Mouse (Mus musculus): ENCODE data around the gene Sele. TPM values are rescaled to one million over a fixed set of nuclear protein-coding genes. Genes with fewer than 3 reads are reported as not detected.

Sele gene
- polyA plus RNA-seq, 1 experiment from 2014 or later, result 0.14 TPM

DNA sequence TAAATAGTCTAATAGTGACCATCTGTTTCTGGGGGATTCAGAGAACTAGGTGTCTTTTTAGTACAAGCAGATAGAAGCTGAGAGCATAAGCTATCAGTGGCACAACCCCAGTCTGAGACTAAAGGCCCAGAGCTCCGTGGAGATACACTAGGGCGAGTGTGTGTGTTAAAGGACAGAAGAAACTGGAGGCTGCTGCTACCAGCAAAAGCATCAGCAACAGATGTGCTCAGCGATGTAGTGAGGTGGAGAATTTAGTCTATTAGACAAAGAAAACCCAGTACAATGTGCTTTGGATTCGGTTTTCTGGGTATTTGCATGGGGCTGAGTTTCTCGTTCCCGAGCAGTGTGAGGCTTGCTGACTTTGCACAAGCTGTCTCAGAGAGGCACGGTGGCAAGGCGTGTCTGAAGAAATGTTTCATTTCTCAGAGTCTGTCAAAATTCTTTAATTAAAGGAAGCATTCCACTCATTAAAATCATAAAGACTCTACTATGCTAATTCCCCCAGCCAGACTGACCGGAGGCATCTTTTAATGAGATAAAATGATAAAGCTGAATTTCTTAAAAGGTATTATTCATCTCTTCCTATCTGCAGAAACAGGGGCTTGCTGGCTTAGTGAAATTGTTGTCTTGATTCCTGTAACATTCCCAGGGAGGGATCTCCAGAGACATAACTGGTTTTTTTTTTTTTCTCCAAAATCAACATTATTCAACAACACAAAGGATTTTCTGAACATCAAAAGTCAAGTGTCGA, 7.5 kb upstream of the Sele start:
- Histone ChIP-seq H3K9me3 (no peaks in the 10 kb centered on the region), H3K4me2 (no peak overlapping the region), H3K27ac (no peak overlapping the region), H3K4me1 (replicated peaks) (no peaks in the 10 kb centered on the region), H3K4me3 (replicated peaks) (no peak overlapping the region), H3K9ac (replicated peaks) (no peak overlapping the region), H3K36me3 (no peaks in the 10 kb centered on the region), H3K27me3 (no peaks in the 10 kb centered on the region)
- ATAC-seq (ENCODE audit: insufficient number of reproducible peaks, insufficient read depth, low FRiP score, low TSS enrichment, low read depth), result no peak
- WGBS, result 83% methylated on average over 10 of the region's 10 CpGs

DNA sequence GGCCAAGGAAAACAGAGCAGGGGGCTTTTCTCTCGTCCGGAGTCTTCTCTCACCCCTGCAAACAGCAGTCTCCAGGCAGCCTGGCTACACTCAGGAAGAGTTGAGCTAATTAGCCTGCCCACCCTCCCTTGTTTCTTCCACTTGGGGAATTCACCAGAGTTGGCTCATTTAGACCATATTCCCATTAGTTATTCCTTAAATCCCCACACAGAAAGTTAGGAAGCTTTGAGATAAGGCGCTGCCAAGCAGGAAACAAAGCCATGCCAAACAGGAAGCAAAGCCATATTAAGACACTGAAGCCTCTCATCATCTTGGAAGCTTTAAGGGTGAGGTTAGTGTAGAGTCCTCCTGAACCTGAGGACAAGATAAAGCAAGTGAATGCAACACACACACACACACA, 4.5 kb upstream of the Sele start:
- no peak overlapping the region for H3K4me2 ChIP-seq
- H3K36me3 ChIP-seq, result no peaks in the 10 kb centered on the region
- 68% methylated on average over 3 of the region's 3 CpGs for WGBS
- no peaks in the 10 kb centered on the region for H3K4me1 ChIP-seq (replicated peaks)
- H3K27ac ChIP-seq, result no peak overlapping the region
- no peak overlapping the region for H3K4me3 ChIP-seq (replicated peaks)
- no peaks in the 10 kb centered on the region for H3K27me3 ChIP-seq
- no peak for ATAC-seq (ENCODE audit: insufficient number of reproducible peaks, insufficient read depth, low FRiP score, low TSS enrichment, low read depth)
- H3K9ac ChIP-seq (replicated peaks), result no peak overlapping the region
- H3K9me3 ChIP-seq, result no peaks in the 10 kb centered on the region

DNA sequence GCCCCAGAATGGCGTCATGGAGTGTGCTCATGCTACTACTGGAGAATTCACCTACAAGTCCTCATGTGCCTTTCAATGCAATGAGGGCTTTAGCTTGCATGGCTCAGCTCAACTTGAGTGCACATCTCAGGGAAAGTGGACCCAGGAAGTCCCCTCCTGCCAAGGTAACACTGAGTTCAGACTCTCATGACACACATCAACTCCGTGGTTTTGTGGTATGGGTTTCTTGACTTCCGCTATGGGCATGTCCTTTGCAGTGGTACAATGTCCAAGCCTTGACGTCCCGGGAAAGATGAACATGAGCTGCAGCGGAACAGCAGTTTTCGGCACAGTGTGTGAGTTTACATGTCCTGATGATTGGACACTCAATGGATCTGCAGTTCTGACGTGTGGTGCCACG, 5.5 kb downstream of the Sele start:
- no peaks in the 10 kb centered on the region for H3K4me1 ChIP-seq (replicated peaks)
- H3K27ac ChIP-seq, result no peak overlapping the region
- H3K9ac ChIP-seq (replicated peaks), result no peak overlapping the region
- H3K4me3 ChIP-seq (replicated peaks), result no peak overlapping the region
- H3K27me3 ChIP-seq, result no peaks in the 10 kb centered on the region
- H3K36me3 ChIP-seq, result no peaks in the 10 kb centered on the region
- H3K9me3 ChIP-seq, result no peaks in the 10 kb centered on the region
- WGBS, result 93% methylated on average over 9 of the region's 9 CpGs
- no peak overlapping the region for H3K4me2 ChIP-seq
- no peak for ATAC-seq (ENCODE audit: insufficient number of reproducible peaks, insufficient read depth, low FRiP score, low TSS enrichment, low read depth)

GRCm38 (mm10) chr1:164054800-164055199, 6.8 kb downstream of the Sele start:
- Histone ChIP-seq H3K27ac (no peak overlapping the region), H3K9me3 (no peaks in the 10 kb centered on the region), H3K27me3 (no peaks in the 10 kb centered on the region), H3K4me1 (replicated peaks) (no peaks in the 10 kb centered on the region), H3K4me3 (replicated peaks) (no peak overlapping the region), H3K36me3 (no peaks in the 10 kb centered on the region), H3K9ac (replicated peaks) (no peak overlapping the region), H3K4me2 (no peak overlapping the region)
- no peak for ATAC-seq (ENCODE audit: insufficient number of reproducible peaks, insufficient read depth, low FRiP score, low TSS enrichment, low read depth)
- WGBS, result 39% methylated on average over 2 of the region's 2 CpGs

DNA sequence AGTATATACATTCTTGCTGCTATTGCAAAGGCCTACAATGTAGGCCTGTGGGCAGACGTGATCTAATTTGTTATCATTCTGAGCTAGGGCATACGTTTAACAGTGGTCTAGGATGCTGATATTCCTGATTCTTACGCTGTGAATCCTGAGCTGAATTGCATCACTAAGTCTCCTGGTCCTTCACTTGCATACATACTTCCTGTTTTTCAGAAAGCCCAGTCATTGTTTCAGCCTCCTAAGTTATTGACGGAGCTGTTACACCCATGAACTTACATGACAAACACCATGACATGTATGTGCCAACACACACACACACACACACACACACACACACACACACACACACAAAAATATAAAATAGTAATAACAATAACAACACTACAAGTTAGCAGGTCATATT, 12.0 kb downstream of the Sele start:
- Histone ChIP-seq H3K36me3 (no peaks in the 10 kb centered on the region), H3K9ac (replicated peaks) (no peak overlapping the region), H3K27ac (no peak overlapping the region), H3K4me1 (replicated peaks) (no peaks in the 10 kb centered on the region), H3K4me2 (no peak overlapping the region), H3K4me3 (replicated peaks) (no peak overlapping the region), H3K9me3 (no peaks in the 10 kb centered on the region), H3K27me3 (no peaks in the 10 kb centered on the region)
- WGBS, result 93% methylated on average over 4 of the region's 4 CpGs
- no peak for ATAC-seq (ENCODE audit: insufficient number of reproducible peaks, insufficient read depth, low FRiP score, low TSS enrichment, low read depth)

DNA sequence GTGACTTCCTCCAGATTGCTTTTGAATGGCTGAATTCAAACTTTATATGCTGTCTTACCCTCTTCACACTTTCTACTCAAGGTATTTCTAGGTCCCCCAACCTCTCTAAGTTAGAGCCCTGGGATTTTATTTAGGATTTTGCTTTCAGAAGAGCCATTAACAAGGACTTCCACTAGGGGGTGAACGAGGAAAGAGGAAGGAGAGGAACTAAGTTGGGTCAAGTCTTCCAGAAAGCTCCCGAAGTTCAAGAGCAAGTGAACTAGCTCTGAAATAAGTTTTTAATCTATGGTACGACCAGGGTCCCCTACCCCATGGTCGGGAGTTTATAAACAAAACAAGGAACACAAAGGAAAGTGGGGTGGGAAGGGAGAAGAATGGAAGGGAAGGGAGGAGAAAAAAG, 13.2 kb downstream of the Sele start:
- no peaks in the 10 kb centered on the region for H3K9me3 ChIP-seq
- 40% methylated on average over 4 of the region's 4 CpGs for WGBS
- no peak overlapping the region for H3K4me3 ChIP-seq (replicated peaks)
- no peaks in the 10 kb centered on the region for H3K27me3 ChIP-seq
- no peak overlapping the region for H3K27ac ChIP-seq
- no peaks in the 10 kb centered on the region for H3K4me1 ChIP-seq (replicated peaks)
- H3K36me3 ChIP-seq, result no peaks in the 10 kb centered on the region
- no peak overlapping the region for H3K9ac ChIP-seq (replicated peaks)
- no peak overlapping the region for H3K4me2 ChIP-seq
- ATAC-seq (ENCODE audit: insufficient number of reproducible peaks, insufficient read depth, low FRiP score, low TSS enrichment, low read depth), result no peak

GRCm38 (mm10) chr1:164061925-164062324, 13.9 kb downstream of the Sele start, which contains the start of gene Sell:
Gene Sell, plus strand, starts transcription at chr1:164061982.
- no peaks in the 10 kb centered on the region for H3K36me3 ChIP-seq
- no peaks in the 10 kb centered on the region for H3K4me1 ChIP-seq (replicated peaks)
- no peaks in the 10 kb centered on the region for H3K27me3 ChIP-seq
- H3K9me3 ChIP-seq, result no peaks in the 10 kb centered on the region
- H3K27ac ChIP-seq, result no peak within 1 kb of the TSS
- WGBS, result 81% methylated on average over 4 of the region's 4 CpGs
- no peak within 1 kb of the TSS for H3K9ac ChIP-seq (replicated peaks)
- no peak within 1 kb of the TSS for H3K4me2 ChIP-seq
- no peak for ATAC-seq (ENCODE audit: insufficient number of reproducible peaks, insufficient read depth, low FRiP score, low TSS enrichment, low read depth)
- no peak within 1 kb of the TSS for H3K4me3 ChIP-seq (replicated peaks)

DNA sequence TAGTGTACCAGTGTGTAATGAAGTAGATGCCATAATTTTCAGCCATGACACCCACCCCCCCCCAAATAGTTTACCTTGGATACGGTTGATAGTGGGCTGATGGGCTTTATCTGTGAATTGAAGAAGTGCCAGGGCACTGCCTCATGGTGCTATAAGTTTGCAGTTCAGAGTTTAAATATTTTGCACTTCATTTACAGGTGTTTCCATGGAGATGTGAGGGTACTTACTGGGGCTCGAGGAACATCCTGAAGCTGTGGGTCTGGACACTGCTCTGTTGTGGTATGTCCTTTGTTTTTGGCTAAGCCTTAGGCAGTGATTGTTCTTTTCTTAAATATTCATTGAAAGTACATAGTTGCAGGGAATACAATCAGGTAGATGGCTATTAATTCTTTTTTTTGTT, 14.8 kb downstream of the Sele start:
- Histone ChIP-seq H3K27ac (no peak overlapping the region), H3K4me2 (no peak overlapping the region), H3K9me3 (no peaks in the 10 kb centered on the region), H3K36me3 (no peaks in the 10 kb centered on the region), H3K4me3 (replicated peaks) (no peak overlapping the region), H3K4me1 (replicated peaks) (no peaks in the 10 kb centered on the region), H3K9ac (replicated peaks) (no peak overlapping the region), H3K27me3 (no peaks in the 10 kb centered on the region)
- no peak for ATAC-seq (ENCODE audit: insufficient number of reproducible peaks, insufficient read depth, low FRiP score, low TSS enrichment, low read depth)
- WGBS, result 66% methylated on average over 2 of the region's 2 CpGs

GRCm38 (mm10) chr1:164063745-164064144, 15.7 kb downstream of the Sele start:
- Histone ChIP-seq H3K4me2 (no peak overlapping the region), H3K4me3 (replicated peaks) (no peak overlapping the region), H3K27ac (no peak overlapping the region), H3K36me3 (no peaks in the 10 kb centered on the region), H3K9me3 (no peaks in the 10 kb centered on the region), H3K27me3 (no peaks in the 10 kb centered on the region), H3K4me1 (replicated peaks) (no peaks in the 10 kb centered on the region), H3K9ac (replicated peaks) (no peak overlapping the region)
- ATAC-seq (ENCODE audit: insufficient number of reproducible peaks, insufficient read depth, low FRiP score, low TSS enrichment, low read depth), result no peak
- WGBS, result 54% methylated on average over 3 of the region's 3 CpGs

DNA sequence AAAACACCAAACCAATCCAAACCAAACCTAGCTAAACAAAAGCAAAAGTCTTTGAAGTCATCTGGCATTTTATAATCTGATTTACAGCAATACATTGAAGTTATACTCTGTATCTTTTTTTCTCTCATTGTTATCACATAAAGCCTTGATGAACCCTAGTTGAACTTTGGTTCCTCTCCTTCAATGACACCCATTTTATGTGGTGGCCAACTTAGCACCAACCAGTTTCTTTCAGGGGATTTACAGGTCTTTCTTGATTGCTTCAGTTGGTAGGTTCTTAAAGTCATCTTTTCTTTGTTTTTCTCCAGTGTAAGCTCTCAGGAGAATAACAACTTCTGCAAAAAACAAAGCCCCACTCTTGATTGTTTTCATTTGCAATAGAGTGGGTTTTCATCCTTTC, 21.2 kb downstream of the Sele start:
- Histone ChIP-seq H3K4me3 (replicated peaks) (no peak overlapping the region), H3K27ac (no peak overlapping the region), H3K27me3 (no peaks in the 10 kb centered on the region), H3K4me2 (no peak overlapping the region), H3K36me3 (no peaks in the 10 kb centered on the region), H3K9me3 (no peaks in the 10 kb centered on the region), H3K4me1 (replicated peaks) (no peaks in the 10 kb centered on the region), H3K9ac (replicated peaks) (no peak overlapping the region)
- no peak for ATAC-seq (ENCODE audit: insufficient number of reproducible peaks, insufficient read depth, low FRiP score, low TSS enrichment, low read depth)

GRCm38 (mm10) chr1:164070461-164070860, 22.4 kb downstream of the Sele start:
- Histone ChIP-seq H3K9ac (replicated peaks) (no peak overlapping the region), H3K4me2 (no peak overlapping the region), H3K4me1 (replicated peaks) (no peaks in the 10 kb centered on the region), H3K36me3 (no peaks in the 10 kb centered on the region), H3K27me3 (no peaks in the 10 kb centered on the region), H3K9me3 (no peaks in the 10 kb centered on the region), H3K4me3 (replicated peaks) (no peak overlapping the region), H3K27ac (no peak overlapping the region)
- no peak for ATAC-seq (ENCODE audit: insufficient number of reproducible peaks, insufficient read depth, low FRiP score, low TSS enrichment, low read depth)
- WGBS, result 86% methylated on average over 4 of the region's 4 CpGs

DNA sequence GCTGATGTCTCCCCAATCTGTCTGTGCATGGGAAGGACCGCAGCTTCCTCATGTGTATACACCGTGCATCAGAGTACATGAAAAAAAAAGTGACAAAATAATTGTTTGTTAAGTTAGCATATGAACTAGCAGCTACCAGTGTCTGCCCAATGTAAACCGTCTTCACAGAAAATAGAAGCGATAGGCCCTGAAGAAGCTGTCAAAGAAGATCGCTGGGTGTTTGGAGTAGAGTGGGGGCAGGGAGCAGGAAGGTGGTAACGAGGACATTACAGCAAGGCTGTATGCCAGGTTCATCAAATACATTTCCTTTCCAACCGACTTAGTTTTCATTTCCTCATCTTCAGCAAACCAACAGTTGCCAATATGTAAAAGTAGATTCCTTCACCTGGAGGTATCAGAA, 23.1 kb downstream of the Sele start:
- Histone ChIP-seq H3K9me3 (no peaks in the 10 kb centered on the region), H3K4me2 (no peak overlapping the region), H3K9ac (replicated peaks) (no peak overlapping the region), H3K4me3 (replicated peaks) (no peak overlapping the region), H3K4me1 (replicated peaks) (no peaks in the 10 kb centered on the region), H3K36me3 (no peaks in the 10 kb centered on the region), H3K27ac (no peak overlapping the region), H3K27me3 (no peaks in the 10 kb centered on the region)
- 84% methylated on average over 7 of the region's 7 CpGs for WGBS
- ATAC-seq (ENCODE audit: insufficient number of reproducible peaks, insufficient read depth, low FRiP score, low TSS enrichment, low read depth), result no peak
